Mouse (Mus musculus) adrenal gland, postnatal 10 days (tissue): ENCODE measurements around the gene Trim25. TPM values are rescaled to one million over a fixed set of nuclear protein-coding genes. Genes with fewer than 3 reads are reported as not detected.
"Not testable (repeated sequence)": the region's sequence is repeated elsewhere in the genome, so short reads cannot be mapped to it uniquely, and the experiment has no call there.

Source experiments
- DNase-seq: peaks from one replicate; pipeline ENCODE4 v3.0.0; 2021; ENCODE audit warnings: mixed read lengths
- total RNA-seq, 2 experiments: library from RNA; stranded (reverse); gene quantifications; 2 replicates each; pipeline ENCODE4 v1.2.3; 2021

Gene Trim25
- total RNA-seq, 2 experiments from 2014 or later = 84.3 to 86.7 TPM

DNA sequence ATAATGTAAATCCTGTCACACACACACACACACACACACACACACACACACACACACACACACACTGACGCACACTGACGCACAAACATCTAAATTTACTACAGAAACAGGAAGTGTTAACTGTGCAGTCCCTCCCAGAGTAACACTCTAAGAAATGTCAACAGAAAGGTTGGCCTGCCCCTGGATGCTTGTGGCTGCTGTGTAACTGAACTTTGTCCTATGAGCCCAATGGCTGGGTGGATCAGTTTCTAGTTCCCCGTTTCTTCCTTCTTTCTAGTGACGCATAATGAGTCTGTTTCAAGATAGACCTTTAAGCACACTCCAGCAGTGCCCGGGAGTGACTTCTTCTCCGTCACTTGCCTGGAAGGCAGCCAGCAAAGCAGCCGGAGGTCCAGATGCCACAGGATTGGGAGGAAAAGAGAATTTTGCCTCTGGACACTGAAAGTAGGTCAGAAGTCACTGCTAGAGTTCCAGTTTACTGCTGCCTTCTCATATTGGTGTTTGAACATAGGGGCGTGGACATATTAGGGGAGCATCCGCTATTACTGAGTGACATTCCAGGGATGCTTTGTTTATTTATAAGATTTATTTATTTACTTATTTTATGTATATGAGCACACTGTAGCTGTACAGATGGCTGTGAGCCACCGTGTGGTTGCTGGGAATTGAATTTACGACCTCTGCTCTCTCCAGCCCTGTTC lies 25.2 kb downstream of the Trim25 start:
- DNase-seq = peak; percentile 92

GRCm38 (mm10) chr11:89025603-89026002 lies 26.4 kb downstream of the Trim25 start:
- no peak for DNase-seq

DNA sequence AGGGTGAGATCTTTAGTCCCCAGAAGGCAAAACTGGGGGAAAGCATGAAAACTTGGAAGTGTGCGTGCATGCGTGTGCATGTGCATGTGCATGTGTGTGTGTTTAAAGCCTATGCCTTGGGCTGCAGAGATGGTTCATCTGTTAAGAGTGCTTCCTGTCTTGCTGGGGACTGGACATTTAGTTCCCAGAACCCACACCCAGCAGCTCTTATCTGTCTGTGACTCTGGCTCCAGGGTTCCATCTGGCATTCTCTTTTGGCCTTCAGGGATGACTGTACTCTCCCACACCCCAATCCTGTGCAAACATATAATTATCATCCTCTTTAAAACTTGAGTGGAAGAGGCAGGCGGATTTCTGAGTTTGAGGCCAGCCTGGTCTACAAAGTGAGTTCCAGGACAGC lies 26.9 kb downstream of the Trim25 start:
- no peak for DNase-seq

DNA sequence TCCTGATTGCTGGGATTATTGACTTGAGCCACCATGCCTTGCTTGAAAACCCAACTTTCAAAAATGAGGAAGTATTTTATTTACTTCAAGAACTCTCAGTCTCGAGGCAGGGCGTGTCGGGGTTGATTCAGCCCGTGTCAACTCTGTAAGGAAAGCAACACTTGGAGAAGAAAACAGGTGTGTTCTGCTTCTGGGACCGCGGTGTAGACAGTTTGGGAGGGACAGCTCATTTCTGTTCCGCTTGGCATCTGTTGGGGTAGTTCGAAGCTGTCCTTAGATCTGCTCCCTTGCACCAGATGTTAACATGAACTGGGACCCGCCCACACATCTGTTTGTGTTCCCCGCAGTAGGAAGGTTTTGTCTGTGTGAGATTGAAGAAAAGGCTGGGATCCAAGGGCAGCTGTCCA lies 28.8 kb downstream of the Trim25 start:
- no peak for DNase-seq

- no peak for DNase-seq
Measured at GRCm38 (mm10) chr11:89028871-89029405, 29.8 kb downstream of the Trim25 start.

- no peak for DNase-seq
Measured at GRCm38 (mm10) chr11:89030552-89030951, 31.4 kb downstream of the Trim25 start.

DNA sequence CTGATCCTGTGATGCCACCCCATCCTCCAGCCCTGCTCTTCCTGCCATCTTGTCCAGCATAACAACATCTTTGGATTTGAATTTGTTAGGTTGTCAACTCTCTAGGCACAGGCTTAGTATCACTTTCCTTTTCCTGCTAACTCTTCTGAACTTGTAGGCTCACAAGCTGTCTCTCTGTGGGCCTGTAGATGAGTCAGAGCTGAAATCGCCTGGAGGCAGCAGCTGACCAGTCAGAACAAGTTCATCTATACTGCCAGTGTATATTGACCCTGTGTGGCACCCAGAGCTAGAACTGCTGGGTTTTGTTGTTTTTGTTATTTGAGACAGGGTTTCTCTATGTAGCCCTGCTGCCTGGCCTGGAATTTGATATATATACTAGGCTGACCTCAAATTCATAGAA lies 32.0 kb downstream of the Trim25 start:
- DNase-seq = no peak

GRCm38 (mm10) chr11:89034592-89034991 lies 35.4 kb downstream of the Trim25 start:
- no peak for DNase-seq

DNA sequence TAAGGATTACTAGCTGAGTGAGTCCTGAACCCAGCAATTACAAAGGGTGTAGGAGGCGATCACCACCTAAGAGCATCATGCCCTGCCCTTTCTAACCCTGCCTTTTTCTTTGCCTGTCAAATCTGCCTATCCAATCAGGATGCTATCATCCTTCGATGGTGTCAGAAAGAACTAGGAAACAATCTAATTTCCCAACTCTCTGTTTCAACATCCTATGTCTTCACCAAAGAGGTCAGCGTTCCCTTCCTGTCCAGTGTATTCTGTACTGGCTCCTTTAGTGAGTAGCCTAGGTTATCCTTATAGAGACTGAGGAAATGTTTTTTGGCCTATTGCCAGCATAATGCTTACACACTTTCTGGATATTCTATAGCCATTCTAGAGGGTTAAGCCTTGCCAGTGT lies 36.4 kb downstream of the Trim25 start:
- no peak for DNase-seq

DNA sequence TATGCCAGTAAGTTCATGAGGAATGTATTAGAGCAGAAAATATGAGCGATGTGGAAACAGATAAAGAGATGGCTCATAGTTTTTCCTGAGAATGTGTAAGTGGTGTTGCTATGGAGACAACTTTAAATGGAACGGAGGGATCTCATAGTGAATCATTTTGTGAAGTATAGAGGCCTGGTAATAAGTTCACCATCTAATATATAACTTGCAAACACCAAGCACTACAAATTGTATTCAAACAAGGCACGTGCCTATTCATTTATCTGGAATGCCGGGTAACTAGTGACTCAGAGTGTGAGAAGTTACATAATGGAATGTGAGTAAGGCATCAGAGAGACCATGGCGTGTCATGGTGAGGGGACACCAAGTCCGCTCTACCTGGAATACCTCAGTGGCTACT lies 39.3 kb downstream of the Trim25 start:
- no peak for DNase-seq

- DNase-seq = peak; percentile 77
Measured at GRCm38 (mm10) chr11:89039325-89039724, 40.1 kb downstream of the Trim25 start.

- not testable (repeated sequence) for DNase-seq
Measured at GRCm38 (mm10) chr11:89041073-89041472, 41.9 kb downstream of the Trim25 start.

DNA sequence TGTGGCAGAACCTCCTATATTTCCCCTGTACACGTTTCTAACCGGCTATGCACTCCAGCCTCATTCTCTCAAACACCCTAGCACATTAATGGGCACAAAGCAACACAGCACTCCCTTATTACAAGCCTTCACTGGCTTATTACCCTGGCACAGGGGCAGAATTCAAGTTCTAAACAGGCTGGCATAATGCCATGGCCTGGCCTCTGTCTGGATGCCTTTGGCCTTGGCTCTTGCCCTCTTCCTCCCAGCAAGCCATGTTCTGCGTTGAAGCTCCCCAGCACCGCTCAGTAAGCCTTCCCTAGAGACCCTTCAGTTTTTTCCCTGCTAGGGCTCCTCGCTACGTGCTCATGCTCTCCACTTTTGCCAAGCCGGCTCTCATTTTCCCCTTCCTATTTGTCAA lies 43.9 kb downstream of the Trim25 start:
- peak; percentile 61 for DNase-seq

DNA sequence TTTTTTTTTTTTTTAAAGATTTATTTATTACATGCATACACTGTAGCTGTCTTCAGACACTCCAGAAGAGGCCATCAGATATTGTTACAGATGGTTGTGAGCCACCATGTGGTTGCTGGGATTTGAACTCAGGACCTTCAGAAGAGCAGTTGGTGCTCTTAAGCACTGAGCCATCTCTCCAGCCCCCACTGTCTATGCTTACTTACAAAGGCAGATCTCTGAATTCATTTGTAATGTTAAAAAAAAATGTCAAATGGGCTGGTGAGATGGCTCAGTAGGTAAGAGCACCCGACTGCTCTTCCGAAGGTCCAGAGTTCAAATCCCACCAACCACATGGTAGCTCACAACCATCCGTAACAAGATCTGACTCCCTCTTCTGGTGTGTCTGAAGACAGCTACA lies 46.3 kb downstream of the Trim25 start:
- DNase-seq = not testable (repeated sequence)

DNA sequence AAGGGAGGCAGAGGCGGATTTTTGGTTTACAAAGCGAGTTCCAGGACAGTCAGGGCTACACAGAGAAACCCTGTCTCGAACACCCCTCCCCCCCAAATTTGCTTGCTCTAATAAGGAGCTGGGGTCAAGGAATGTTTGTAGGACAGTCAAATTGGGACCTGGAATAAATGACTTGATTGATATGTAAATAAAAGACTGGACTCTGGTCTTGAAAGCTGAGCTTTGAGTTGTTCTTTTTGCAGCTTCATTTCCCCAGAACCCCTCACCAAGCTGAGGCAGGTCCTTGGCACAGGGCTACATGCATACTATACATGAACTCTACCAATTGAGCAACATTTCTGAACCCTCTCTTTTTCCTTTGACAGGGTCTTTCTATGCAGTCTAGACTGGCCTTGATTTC lies 46.8 kb downstream of the Trim25 start:
- no peak for DNase-seq

DNA sequence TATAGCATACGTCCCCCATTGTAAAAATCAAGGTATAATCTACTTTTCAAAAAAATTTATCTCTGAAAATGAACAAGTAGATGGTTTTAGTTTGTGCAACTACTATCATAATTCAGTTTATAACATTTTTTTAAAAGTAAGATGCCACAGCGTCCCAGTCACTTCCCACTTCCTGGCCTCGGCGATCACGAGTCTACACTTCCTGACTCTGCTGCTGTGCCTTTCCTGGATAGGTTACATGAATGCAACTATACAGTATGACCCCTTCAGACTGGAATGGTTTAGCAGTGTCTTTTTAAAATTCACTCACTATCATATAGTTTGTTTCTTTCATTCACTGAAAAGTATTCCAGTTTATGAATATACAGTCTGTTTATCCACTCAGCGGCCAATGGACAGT lies 52.6 kb downstream of the Trim25 start:
- no peak for DNase-seq

- DNase-seq = no peak
Measured at GRCm38 (mm10) chr11:89055931-89056690, 56.9 kb downstream of the Trim25 start.

GRCm38 (mm10) chr11:89058515-89059270 lies 59.5 kb downstream of the Trim25 start:
- DNase-seq = peak; percentile 32

- no peak for DNase-seq
Measured at GRCm38 (mm10) chr11:89059919-89060422, 60.8 kb downstream of the Trim25 start.

DNA sequence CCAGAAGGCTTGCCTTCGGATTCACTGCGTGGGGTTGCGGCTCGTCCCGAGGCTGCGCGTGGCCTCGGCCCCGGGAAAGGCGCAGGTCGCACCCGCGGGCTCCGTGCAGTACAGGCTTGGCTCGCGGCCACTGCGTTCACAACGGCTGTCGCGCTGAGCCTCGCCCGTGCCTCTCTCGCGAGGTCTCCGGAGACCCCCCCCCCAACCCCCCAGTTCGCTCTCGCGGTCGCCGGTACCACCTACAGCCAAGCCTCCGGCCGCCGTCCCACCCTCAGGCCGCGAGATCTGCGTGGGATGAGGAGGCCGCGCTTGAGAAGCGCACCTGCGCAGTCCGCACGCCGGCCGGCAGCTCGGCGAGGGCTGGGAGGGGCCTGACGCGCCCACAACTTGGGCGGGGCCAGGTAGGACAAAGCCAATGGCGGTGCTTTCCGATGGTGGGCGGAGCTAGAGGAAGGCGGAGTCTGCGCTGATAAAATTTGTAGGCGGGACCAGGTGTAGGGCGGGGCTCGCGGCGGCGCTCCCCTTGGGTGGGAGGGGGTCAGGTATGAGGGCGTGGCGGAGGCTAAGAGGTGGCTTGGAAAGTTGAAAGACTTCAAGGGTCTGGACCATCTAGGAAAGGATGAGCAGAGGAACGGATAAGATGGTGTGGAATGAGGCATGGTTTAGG lies 61.4 kb downstream of the Trim25 start:
- peak; percentile 92 for DNase-seq

GRCm38 (mm10) chr11:89061362-89061761 lies 62.2 kb downstream of the Trim25 start:
- DNase-seq = no peak

GRCm38 (mm10) chr11:89064312-89064711 lies 65.1 kb downstream of the Trim25 start:
- DNase-seq = no peak
